Mouse (Mus musculus) C2C12 (cell line): ENCODE data around the gene Gm37240.

Source experiments
- CEBPB ChIP-seq: IDR thresholded peaks from one replicate; pipeline ENCODE4 v1.6.1; 2011; ENCODE audit warnings: low read depth, mild to moderate bottlenecking, control low read depth, moderate library complexity
- CTCF ChIP-seq: IDR thresholded peaks from one replicate; pipeline ENCODE4 v1.5.1; 2011; ENCODE audit not compliant: control insufficient read depth, insufficient read depth, insufficient read length
- FOSL1 ChIP-seq: IDR thresholded peaks from one replicate; pipeline ENCODE4 v1.8.0; 2011; ENCODE audit warnings: mild to moderate bottlenecking, low read length; ENCODE audit not compliant: poor library complexity, insufficient read depth, severe bottlenecking
- MAX ChIP-seq: IDR thresholded peaks from one replicate; pipeline ENCODE4 v1.6.1; 2011; ENCODE audit warnings: mild to moderate bottlenecking, control low read depth
- MYOD1 ChIP-seq: IDR thresholded peaks from one replicate; pipeline ENCODE4 v1.6.1; 2011; ENCODE audit warnings: low read depth; ENCODE audit not compliant: control insufficient read depth, insufficient read length
- USF1 ChIP-seq: IDR thresholded peaks from one replicate; pipeline ENCODE4 v1.6.1; 2011; ENCODE audit warnings: low read depth, mild to moderate bottlenecking, control low read depth, moderate library complexity

DNA sequence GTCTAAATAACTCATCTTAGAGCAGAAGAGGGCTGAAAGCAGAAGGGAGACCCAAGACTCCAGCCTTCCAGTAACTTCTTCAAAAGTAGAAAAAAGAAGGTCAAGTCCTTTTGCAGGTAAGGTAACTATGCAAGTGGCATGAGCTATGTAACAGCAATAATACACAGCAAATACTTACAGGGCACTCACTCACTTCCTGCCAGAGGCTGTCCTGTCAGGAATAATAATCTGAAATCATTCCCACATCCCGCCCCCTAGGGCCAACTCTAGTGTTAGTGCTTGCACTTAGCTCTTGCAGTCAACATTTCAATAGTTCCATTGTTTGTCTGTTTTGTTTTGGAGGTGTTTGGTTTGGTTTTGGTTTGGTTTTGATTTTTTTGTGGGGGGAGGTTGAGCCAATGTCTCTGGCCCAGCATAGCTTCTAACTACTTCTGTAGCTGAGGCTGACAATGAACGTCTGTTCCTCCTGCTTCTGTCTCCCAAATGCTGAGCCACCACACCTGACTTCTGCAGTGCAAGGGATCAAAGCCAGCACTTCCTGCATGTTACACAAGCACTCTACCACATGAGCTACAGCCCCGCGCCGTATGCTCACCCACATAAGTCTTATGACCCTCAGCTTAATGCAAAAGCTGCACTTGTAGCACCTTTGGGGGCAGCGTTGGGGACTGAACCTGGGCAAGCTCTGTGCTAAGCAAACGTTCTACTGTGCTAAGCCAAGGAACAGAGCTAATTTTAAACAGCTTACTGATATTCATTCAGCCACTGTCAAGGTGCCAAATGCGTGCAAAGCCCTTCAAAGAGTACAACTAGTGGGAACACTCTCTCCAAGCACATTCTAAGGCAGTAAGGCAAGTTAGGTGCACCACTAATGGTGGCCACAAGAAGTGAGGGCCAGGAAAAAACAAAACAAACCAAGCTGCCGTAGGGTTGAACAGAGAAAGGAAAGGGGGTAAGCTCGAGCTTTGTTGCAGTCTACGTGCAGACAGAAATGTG lies 28.9 kb downstream of the Gm37240 start:
- TF ChIP-seq CTCF: no peak
- TF ChIP-seq CEBPB: no peak
- TF ChIP-seq USF1: no peak
- no peak for TF ChIP-seq MAX
- no peak for TF ChIP-seq FOSL1
- no peak for TF ChIP-seq MYOD1
